8 mouse cellular contexts compared by ENCODE assay signal in the genomic region with DNA sequence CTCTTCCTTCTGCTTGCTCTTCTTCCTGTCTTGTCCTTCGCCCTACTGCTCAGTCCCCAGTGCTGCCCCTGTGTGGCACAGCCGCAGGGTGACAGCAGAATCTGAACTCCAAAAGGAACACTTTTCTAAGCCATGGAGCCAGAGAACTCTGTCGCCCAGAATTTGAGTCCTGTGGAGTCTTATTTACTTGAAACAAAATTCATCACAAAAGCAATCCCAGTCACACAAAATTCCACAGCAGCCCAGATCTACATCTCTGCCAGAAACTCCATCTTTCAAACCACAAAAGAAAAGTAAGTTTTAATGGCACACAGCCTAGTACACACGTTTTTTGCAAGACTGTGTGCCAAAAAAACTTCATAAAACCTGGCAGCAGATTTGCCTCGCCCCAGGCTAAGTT. TPM values are rescaled to one million over a fixed set of nuclear protein-coding genes. Genes with fewer than 3 reads are reported as not detected.
DNase-seq lines count a peak whose midpoint lies in the region; ATAC-seq lines count a peak whose summit lies in the region.

No protein-coding gene starts in this region.

- peaks cover 13% of the 10 kb centered on the region for H3K36me3 ChIP-seq in limb, embryonic 13.5 days
- peaks cover 14% of the 10 kb centered on the region for H3K36me3 ChIP-seq in neural tube, embryonic 13.5 days

- H3K27me3 ChIP-seq in limb, embryonic 13.5 days = no peaks in the 10 kb centered on the region
- H3K27me3 ChIP-seq in neural tube, embryonic 13.5 days = no peaks in the 10 kb centered on the region

- 25% methylated on average over 5 of the region's 5 CpGs for WGBS in limb, embryonic 13.5 days
- 46% methylated on average over 5 of the region's 5 CpGs for WGBS in neural tube, embryonic 13.5 days

- peak; percentile 34 for DNase-seq in embryo, embryonic 11 days
- no peak for DNase-seq in embryo, embryonic 10 days (ENCODE audit: low spot score)
- peak; percentile 16 for DNase-seq in right cerebral cortex, postnatal 4 days
- no peak for DNase-seq in right cerebral cortex, adult 18-20 months
- peak; percentile 30 for DNase-seq in gastrocnemius, postnatal 10 days
- no peak for DNase-seq in frontal cortex, adult 2 months (ENCODE audit: extremely low spot score in 1 of 2, low spot score in 1 of 2)

- H3K27ac ChIP-seq in limb, embryonic 13.5 days = peak overlapping the region; percentile 67
- 0 out of 2 replicates have a peak overlapping the region, but pooled peaks have one; percentile 25 for H3K27ac ChIP-seq in neural tube, embryonic 13.5 days (replicated peaks)

- peak; percentile 68; the same call in 1 of the 2 replicates for ATAC-seq in limb, embryonic 13.5 days (ENCODE audit: low FRiP score, low read depth)
- no peak for ATAC-seq in neural tube, embryonic 13.5 days (ENCODE audit: low read depth)

- H3K4me1 ChIP-seq in limb, embryonic 13.5 days = peaks cover 72% of the 10 kb centered on the region
- H3K4me1 ChIP-seq in neural tube, embryonic 13.5 days (replicated peaks) = peaks cover 60% of the 10 kb centered on the region

- no peaks in the 10 kb centered on the region for H3K9me3 ChIP-seq in limb, embryonic 13.5 days
- H3K9me3 ChIP-seq in neural tube, embryonic 13.5 days = no peaks in the 10 kb centered on the region

- no peak overlapping the region for H3K4me3 ChIP-seq in limb, embryonic 13.5 days
- no peak overlapping the region for H3K4me3 ChIP-seq in neural tube, embryonic 13.5 days

- peak overlapping the region; percentile 45 for H3K4me2 ChIP-seq in limb, embryonic 13.5 days (replicated peaks)
- no peak overlapping the region for H3K4me2 ChIP-seq in neural tube, embryonic 13.5 days

- H3K9ac ChIP-seq in limb, embryonic 13.5 days = no peak overlapping the region
- H3K9ac ChIP-seq in neural tube, embryonic 13.5 days = no peak overlapping the region

RNA-seq across cellular contexts. Expression of a gene that starts 6.5 kb away (rescaled TPM):
- total RNA-seq in gastrocnemius, postnatal 10 days (2021) = 10 to 100 TPM; 29.2 to 30.7 TPM
- polyA plus RNA-seq in limb, embryonic 13.5 days (2015; fragmentation: Nextera tagmentation; extraction: Ambion mirVana) = 7.0 and 8.1 TPM in 2 replicates
- polyA plus RNA-seq in neural tube, embryonic 13.5 days (2015; fragmentation: Nextera tagmentation; extraction: Ambion mirVana) = 8.4 and 9.2 TPM in 2 replicates
- 25.1 and 27.0 TPM in 2 replicates for polyA plus RNA-seq in frontal cortex, adult 2 months (2012; rRNA removed)

Comparison
In these comparisons a context has a peak if more than half of its experiments do, and no peak if none do; other contexts are left out.
1. DNase-seq: peak in embryo, embryonic 11 days (single experiment), right cerebral cortex, postnatal 4 days (single experiment) and gastrocnemius, postnatal 10 days (single experiment); none in embryo, embryonic 10 days (single experiment), right cerebral cortex, adult 18-20 months (single experiment) and frontal cortex, adult 2 months (0 of 2).